Mouse (Mus musculus) stomach, embryonic 15.5 days (tissue): ENCODE measurements at regions not wholly inside any gene's neighbourhood (a gene's known extent, or its start where the extent isn't known, plus 50 kb on each side); places are given as distances from the start of the nearest gene placed in this dataset.

Experiments
- ATAC-seq: fragments of 200-750 bp; cut with Nextera tagmentation; 2 replicates; pipeline ENCODE4 v1.8.0; 2017; ENCODE audit warnings: low read depth, moderate number of reproducible peaks, moderate TSS enrichment; ENCODE audit not compliant: insufficient read depth, low FRiP score
- H3K27ac ChIP-seq: fragments of 300-500 bp; sonication (generic); 2 replicates; pipeline ENCODE4 v1.5.1; 2015; ENCODE audit warnings: mild to moderate bottlenecking, inconsistent platforms
- H3K27me3 ChIP-seq: fragments of 300-500 bp; sonication (generic); replicated peaks from 2 replicates; pipeline ENCODE4 v1.6.1; 2015; ENCODE audit warnings: inconsistent platforms
- H3K36me3 ChIP-seq: fragments of 300-500 bp; sonication (generic); 2 replicates; pipeline ENCODE4 v1.6.1; 2015; ENCODE audit warnings: inconsistent platforms
- H3K4me1 ChIP-seq: fragments of 300-500 bp; sonication (generic); 2 replicates; pipeline ENCODE4 v1.6.1; 2015; ENCODE audit warnings: inconsistent platforms
- H3K4me2 ChIP-seq: fragments of 300-500 bp; sonication (generic); 2 replicates; pipeline ENCODE4 v1.6.1; 2015; ENCODE audit warnings: mild to moderate bottlenecking, inconsistent platforms
- H3K4me3 ChIP-seq: fragments of 300-500 bp; sonication (generic); replicated peaks from 2 replicates; pipeline ENCODE4 v1.5.1; 2015; ENCODE audit warnings: inconsistent platforms
- H3K9ac ChIP-seq: fragments of 300-500 bp; sonication (generic); 2 replicates; pipeline ENCODE4 v1.6.1; 2015; ENCODE audit warnings: inconsistent platforms
- H3K9me3 ChIP-seq: fragments of 300-500 bp; sonication (generic); 2 replicates; pipeline ENCODE4 v1.6.1; 2016; ENCODE audit warnings: inconsistent platforms
- WGBS: fragments of 180-500 bp; shearing (Covaris S2); methylation state at CpG from one replicate; pipeline ENCODE4 v1.1.7; 2015; 5-methylcytosine and 5-hydroxymethylcytosine counted together

DNA sequence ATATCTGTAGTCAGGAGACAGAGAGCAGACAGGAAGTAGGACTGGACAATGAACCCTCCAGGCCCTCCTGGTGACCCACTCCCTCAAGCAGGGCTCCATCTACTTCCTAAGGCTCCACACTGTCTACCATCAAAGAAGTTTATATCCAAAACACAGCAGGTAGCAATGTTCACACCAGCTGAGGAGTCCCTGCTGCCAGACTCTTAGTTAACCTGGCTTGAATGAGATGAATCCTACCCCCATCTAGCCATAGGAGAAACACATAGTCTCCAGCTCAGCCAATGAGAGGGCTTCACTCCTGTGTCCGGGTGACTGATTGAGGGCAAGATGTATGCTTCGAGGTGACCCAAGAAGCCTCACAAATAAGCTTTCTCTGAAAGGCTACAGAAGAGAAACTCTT is 629.4 kb downstream of the Insc start:
- 47% methylated on average over 2 of the region's 2 CpGs for WGBS
- H3K27ac ChIP-seq: no peak overlapping the region
- no peaks in the 10 kb centered on the region for H3K9me3 ChIP-seq
- H3K27me3 ChIP-seq: no peaks in the 10 kb centered on the region
- H3K4me1 ChIP-seq: 0 out of 2 replicates have a peak, but pooled peaks cover 4% of the 10 kb centered on the region
- no peak overlapping the region for H3K4me2 ChIP-seq
- no peak overlapping the region for H3K9ac ChIP-seq
- H3K4me3 ChIP-seq: no peak overlapping the region
- no peaks in the 10 kb centered on the region for H3K36me3 ChIP-seq
- no peak for ATAC-seq

- Histone ChIP-seq H3K36me3 (no peaks in the 10 kb centered on the region), H3K4me1 (0 out of 2 replicates have a peak, but pooled peaks cover 4% of the 10 kb centered on the region), H3K27me3 (no peaks in the 10 kb centered on the region), H3K4me2 (no peak overlapping the region), H3K9ac (no peak overlapping the region), H3K9me3 (no peaks in the 10 kb centered on the region), H3K4me3 (no peak overlapping the region), H3K27ac (no peak overlapping the region)
- 59% methylated on average over 8 of the region's 8 CpGs for WGBS
- no peak for ATAC-seq
Measured at GRCm38 (mm10) chr7:115373781-115374533, 630.5 kb downstream of the Insc start.

DNA sequence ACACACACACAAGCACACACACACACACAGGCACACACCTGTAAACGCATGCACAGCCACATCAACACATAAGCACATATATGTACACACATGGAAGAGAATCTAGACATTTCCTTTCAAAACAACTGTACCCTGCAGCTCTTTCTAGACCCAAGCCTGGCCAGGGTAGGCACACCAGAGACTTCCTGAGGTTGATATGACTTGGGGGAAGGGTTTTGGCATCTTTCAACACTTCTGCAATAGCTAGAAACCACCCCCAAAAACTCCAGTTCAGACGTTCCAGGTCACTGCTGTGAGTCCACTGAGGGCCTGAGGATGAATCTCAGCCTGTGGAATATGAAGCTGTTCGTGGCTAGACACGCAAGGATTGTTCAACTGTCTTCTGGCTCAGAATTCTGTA is 632.6 kb downstream of the Insc start:
- Histone ChIP-seq H3K27me3 (no peaks in the 10 kb centered on the region), H3K27ac (no peak overlapping the region), H3K9ac (no peak overlapping the region), H3K4me1 (0 out of 2 replicates have a peak, but pooled peaks cover 10% of the 10 kb centered on the region), H3K4me2 (no peak overlapping the region), H3K9me3 (no peaks in the 10 kb centered on the region), H3K4me3 (no peak overlapping the region), H3K36me3 (no peaks in the 10 kb centered on the region)
- WGBS: 79% methylated on average over 4 of the region's 4 CpGs
- no peak for ATAC-seq

DNA sequence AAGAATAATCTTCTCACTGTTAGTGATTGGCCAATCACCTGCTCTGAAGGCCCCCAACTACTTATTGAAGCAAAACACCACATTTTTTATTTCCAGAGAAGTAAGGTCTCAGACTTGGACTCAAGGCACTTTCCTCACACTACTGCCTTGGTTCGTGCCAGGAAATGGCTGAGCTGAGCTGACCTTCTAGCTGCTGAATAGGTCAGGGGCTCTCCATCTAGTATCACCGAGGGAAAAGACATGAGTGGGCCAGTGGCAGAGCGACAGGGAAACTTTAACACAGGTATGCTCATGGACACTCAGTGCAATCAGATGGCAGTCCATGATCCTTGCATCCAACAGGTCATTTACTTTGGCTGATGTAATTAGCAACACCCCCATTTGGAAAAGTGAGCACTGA is 635.3 kb downstream of the Insc start:
- H3K4me3 ChIP-seq: no peak overlapping the region
- no peaks in the 10 kb centered on the region for H3K27me3 ChIP-seq
- H3K36me3 ChIP-seq: no peaks in the 10 kb centered on the region
- H3K27ac ChIP-seq: no peak overlapping the region
- no peak overlapping the region for H3K4me2 ChIP-seq
- H3K4me1 ChIP-seq: 0 out of 2 replicates have a peak, but pooled peaks cover 10% of the 10 kb centered on the region
- no peaks in the 10 kb centered on the region for H3K9me3 ChIP-seq
- no peak overlapping the region for H3K9ac ChIP-seq
- 84% methylated on average over 3 of the region's 3 CpGs for WGBS
- ATAC-seq: no peak

DNA sequence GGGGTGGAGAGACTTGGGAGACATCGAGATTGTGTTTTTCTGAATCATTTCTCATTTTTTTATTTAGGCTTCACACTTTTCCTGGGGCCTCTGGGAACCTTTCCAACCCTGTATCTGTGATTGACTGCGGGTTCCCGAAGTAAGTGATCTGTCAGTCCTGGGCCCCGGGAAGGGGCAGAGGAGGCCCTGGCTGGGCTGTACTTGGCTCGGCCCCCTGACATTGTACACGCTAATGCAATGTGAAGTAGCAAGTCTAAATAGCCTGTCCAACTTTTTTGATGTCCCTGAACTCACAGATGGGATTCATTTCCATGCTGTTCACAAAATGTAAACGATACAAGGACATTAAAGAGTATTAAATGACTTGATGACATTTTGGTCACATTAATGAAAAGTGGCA is 636.1 kb downstream of the Insc start:
- WGBS: 39% methylated on average over 7 of the region's 7 CpGs
- H3K9ac ChIP-seq: no peak overlapping the region
- no peaks in the 10 kb centered on the region for H3K36me3 ChIP-seq
- ATAC-seq: no peak
- H3K27me3 ChIP-seq: no peaks in the 10 kb centered on the region
- no peak overlapping the region for H3K27ac ChIP-seq
- 0 out of 2 replicates have a peak, but pooled peaks cover 6% of the 10 kb centered on the region for H3K4me1 ChIP-seq
- H3K4me2 ChIP-seq: no peak overlapping the region; the same call in 1 of the 2 replicates
- H3K9me3 ChIP-seq: no peaks in the 10 kb centered on the region
- H3K4me3 ChIP-seq: no peak overlapping the region

DNA sequence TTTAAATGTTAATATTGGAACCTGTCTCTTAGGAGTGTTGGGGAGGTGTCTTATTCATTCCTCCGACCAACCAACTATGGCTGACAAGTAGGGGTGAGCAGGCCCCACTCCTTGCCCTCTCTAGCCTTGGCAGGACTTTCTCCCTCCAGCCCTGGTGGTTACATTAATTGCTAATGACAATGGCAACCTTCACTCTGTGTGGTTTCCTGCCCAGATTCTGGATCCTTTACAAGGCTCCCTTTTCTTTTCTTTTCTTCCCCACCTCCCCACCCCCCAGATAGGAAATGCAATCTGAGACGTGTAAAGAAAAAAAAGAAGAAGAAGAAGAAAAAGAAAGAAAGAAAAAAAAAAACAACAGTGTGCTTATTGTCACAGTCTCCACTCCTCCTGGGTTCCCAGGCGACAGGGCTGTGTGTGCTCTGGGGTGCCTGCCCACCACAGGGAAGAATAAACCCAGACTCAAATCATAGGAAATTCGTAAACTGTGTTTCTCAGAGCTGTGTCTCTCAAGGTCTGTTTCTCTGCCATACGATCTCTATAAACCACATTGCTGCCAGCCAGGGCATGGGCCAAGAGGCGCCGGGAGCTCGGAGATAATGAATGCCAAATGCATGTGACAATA is 637.6 kb downstream of the Insc start:
- no peak overlapping the region for H3K4me2 ChIP-seq
- WGBS: 67% methylated on average over 8 of the region's 8 CpGs
- H3K27me3 ChIP-seq: no peaks in the 10 kb centered on the region
- H3K4me1 ChIP-seq: 0 out of 2 replicates have a peak, but pooled peaks cover 6% of the 10 kb centered on the region
- no peak overlapping the region for H3K9ac ChIP-seq
- H3K9me3 ChIP-seq: no peaks in the 10 kb centered on the region
- no peaks in the 10 kb centered on the region for H3K36me3 ChIP-seq
- no peak for ATAC-seq
- H3K4me3 ChIP-seq: no peak overlapping the region
- H3K27ac ChIP-seq: no peak overlapping the region

DNA sequence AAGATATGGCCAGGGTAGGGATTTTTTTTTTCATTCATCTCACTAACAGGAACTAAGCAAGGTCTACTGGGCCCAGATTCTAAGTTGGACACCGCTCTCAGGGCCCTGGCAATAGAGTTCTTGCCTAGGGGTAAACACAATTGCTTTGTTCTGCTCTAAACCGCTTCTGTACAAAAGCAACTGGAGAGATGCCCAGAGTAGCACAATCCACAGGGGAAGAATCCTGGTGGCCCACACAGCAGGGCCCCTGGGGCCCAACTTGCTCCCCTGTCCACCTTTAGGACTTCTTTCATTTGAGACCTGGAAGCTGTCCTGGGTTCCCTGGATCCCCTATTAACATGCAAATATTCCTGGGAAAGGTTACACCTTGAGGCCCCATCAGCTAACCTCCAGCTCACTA is 639.4 kb downstream of the Insc start:
- Histone ChIP-seq H3K4me1 (0 out of 2 replicates have a peak, but pooled peaks cover 6% of the 10 kb centered on the region), H3K36me3 (no peaks in the 10 kb centered on the region), H3K4me3 (no peak overlapping the region), H3K27ac (no peak overlapping the region), H3K9me3 (no peaks in the 10 kb centered on the region), H3K9ac (no peak overlapping the region), H3K4me2 (no peak overlapping the region), H3K27me3 (no peaks in the 10 kb centered on the region)
- no peak for ATAC-seq
- 78% methylated on average over 2 of the region's 2 CpGs for WGBS

- H3K4me3 ChIP-seq: no peak overlapping the region
- no peaks in the 10 kb centered on the region for H3K36me3 ChIP-seq
- no peak overlapping the region for H3K4me2 ChIP-seq
- H3K27me3 ChIP-seq: no peaks in the 10 kb centered on the region
- H3K9me3 ChIP-seq: no peaks in the 10 kb centered on the region
- no peak for ATAC-seq
- no peaks in the 10 kb centered on the region for H3K4me1 ChIP-seq
- no peak overlapping the region for H3K9ac ChIP-seq
- H3K27ac ChIP-seq: no peak overlapping the region
- WGBS: 60% methylated on average over 5 of the region's 5 CpGs
Measured at GRCm38 (mm10) chr7:115388874-115389273, 645.4 kb downstream of the Insc start.

DNA sequence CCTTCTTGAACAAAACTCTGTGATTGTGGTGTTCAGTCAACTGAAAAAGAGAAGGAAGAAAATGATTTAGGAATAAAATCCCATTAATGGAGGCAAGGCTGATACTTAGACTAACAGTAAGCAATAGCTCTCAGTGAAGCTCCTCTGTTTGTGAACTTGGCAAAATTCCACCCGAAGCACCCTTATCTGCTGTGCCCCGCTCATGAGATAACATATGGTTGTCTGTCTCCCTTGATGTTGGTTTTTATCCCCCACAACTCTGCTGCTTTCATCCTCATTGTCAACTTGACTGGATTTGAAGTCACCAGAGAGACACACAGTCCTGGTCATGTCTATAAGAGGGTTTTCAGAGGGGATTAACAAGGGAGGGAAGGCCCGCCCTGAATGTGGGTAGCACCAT is 646.1 kb downstream of the Sox6 start:
- H3K9ac ChIP-seq: no peak overlapping the region
- no peaks in the 10 kb centered on the region for H3K4me1 ChIP-seq
- no peaks in the 10 kb centered on the region for H3K27me3 ChIP-seq
- H3K4me2 ChIP-seq: no peak overlapping the region
- no peaks in the 10 kb centered on the region for H3K9me3 ChIP-seq
- no peak for ATAC-seq
- H3K36me3 ChIP-seq: no peaks in the 10 kb centered on the region
- H3K27ac ChIP-seq: no peak overlapping the region
- no peak overlapping the region for H3K4me3 ChIP-seq
- WGBS: 63% methylated on average over 3 of the region's 3 CpGs

DNA sequence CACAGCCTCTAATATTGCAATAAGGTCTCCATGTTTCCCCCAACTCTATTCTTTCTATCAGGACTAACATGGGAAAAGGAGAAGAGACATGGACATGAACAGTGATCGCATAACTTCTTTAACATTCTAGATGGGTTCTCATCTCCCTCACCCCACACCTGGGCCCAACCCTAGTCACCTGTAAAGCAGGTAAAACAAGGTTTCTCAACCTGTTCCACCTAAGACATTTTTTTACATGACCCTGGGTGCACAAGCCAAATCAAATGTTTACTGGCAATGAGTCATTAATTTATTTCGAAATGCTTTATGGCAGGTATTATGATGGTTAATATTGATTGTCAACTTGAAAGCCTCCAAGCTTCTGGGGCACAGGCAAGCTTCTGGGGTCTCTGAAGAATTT is 640.4 kb downstream of the Sox6 start:
- H3K4me3 ChIP-seq: no peak overlapping the region
- H3K27ac ChIP-seq: no peak overlapping the region
- no peak overlapping the region for H3K4me2 ChIP-seq
- H3K9ac ChIP-seq: no peak overlapping the region
- WGBS: 80% methylated on average over 2 of the region's 2 CpGs
- H3K9me3 ChIP-seq: no peaks in the 10 kb centered on the region
- H3K27me3 ChIP-seq: no peaks in the 10 kb centered on the region
- H3K4me1 ChIP-seq: no peaks in the 10 kb centered on the region
- no peak for ATAC-seq
- H3K36me3 ChIP-seq: no peaks in the 10 kb centered on the region

DNA sequence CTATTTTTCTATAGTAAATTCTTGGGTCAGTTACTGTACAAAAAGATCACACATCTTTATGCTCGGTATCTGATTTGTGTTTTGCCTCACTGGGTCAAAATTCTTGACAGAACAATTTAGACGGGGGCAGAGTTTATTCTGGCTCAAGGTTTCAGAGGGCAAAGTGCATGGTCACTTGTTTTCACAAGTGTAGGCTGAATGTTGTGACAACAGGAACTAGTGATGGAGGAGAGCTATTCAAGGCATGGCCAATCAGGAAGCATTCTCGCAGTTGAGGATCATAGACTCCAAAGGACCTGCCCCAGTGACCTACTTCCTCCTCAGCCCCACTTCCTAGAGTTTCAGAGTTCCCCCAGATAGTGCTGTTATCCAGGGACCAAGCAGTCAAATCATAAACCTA is 639.1 kb downstream of the Sox6 start:
- ATAC-seq: no peak
- no peak overlapping the region for H3K4me3 ChIP-seq
- H3K4me1 ChIP-seq: no peaks in the 10 kb centered on the region
- H3K27ac ChIP-seq: no peak overlapping the region
- no peaks in the 10 kb centered on the region for H3K9me3 ChIP-seq
- 73% methylated on average over 3 of the region's 3 CpGs for WGBS
- H3K9ac ChIP-seq: no peak overlapping the region
- H3K27me3 ChIP-seq: no peaks in the 10 kb centered on the region
- no peaks in the 10 kb centered on the region for H3K36me3 ChIP-seq
- no peak overlapping the region for H3K4me2 ChIP-seq

- Histone ChIP-seq H3K4me1 (no peaks in the 10 kb centered on the region), H3K27ac (no peak overlapping the region), H3K4me2 (no peak overlapping the region), H3K36me3 (no peaks in the 10 kb centered on the region), H3K27me3 (no peaks in the 10 kb centered on the region), H3K9ac (no peak overlapping the region), H3K4me3 (no peak overlapping the region), H3K9me3 (no peaks in the 10 kb centered on the region)
- ATAC-seq: no peak
- WGBS: 76% methylated on average over 3 of the region's 3 CpGs
Measured at GRCm38 (mm10) chr7:115407889-115408288, 630.7 kb downstream of the Sox6 start.
